Mouse (Mus musculus) right cerebral cortex, postnatal 25 days (tissue): ENCODE results near the gene Slc6a6.

Experiments
- DNase-seq: peaks from one replicate; pipeline ENCODE4 v3.0.0; 2022

The Slc6a6 gene

DNA sequence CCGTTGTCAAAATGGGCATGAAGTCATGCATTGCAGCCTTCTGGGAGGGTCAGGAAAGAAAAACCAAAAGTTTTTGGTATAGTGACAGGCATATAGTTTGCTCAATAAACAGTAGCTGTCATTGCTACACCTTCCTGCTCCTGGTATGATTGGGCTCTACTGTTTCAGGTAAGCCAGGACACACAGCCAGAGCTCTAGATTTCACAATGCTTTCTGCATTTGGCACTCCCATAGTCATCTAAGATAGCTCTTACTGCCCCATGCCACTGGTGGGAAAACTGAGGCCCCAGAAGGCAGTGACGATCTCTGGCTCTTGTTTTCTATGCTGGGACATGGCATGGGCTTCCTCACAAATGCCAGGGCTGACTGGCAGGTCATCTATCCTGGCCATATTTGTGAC, 19.6 kb downstream of the Slc6a6 start:
- no peak for DNase-seq

DNA sequence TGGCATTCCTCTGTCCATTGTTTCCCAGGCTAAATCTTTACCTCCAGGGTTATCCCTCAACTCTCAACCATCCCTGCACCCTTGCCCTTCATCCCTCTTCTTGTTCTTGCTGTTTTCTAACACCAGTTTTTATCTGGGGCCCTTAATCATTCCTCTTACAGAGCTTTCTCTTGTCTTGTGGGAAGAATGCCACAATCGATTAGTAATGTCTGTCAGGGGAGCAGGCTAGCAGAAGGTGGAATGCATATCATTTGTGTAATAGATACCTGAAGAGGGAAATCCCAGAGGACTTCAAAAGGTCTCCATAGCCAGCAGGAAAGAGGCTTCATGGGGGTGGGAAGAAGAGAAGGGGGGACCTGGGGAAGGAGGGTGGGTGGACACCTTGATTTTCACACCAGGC, 20.6 kb downstream of the Slc6a6 start:
- DNase-seq: no peak

DNA sequence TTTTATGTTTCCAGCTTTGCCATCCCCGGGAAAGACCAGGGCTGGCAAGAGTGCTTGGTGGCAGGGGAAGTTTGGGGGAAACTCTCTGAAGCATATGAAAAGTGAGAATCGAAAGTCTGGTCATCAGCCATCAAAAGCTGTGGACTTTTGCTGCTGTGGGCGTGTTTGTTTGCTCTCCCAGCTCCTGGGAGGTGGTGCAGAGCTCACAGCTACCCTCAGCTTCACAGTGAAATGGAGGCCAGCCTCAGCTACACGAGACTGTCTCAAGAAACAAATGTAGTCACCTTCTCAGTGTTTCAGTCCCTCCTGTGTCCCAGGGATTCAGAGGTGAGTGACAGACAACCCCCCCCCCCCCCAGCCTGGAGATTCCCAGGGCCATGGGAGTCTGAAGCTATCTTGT, 21.8 kb downstream of the Slc6a6 start:
- no peak for DNase-seq

DNA sequence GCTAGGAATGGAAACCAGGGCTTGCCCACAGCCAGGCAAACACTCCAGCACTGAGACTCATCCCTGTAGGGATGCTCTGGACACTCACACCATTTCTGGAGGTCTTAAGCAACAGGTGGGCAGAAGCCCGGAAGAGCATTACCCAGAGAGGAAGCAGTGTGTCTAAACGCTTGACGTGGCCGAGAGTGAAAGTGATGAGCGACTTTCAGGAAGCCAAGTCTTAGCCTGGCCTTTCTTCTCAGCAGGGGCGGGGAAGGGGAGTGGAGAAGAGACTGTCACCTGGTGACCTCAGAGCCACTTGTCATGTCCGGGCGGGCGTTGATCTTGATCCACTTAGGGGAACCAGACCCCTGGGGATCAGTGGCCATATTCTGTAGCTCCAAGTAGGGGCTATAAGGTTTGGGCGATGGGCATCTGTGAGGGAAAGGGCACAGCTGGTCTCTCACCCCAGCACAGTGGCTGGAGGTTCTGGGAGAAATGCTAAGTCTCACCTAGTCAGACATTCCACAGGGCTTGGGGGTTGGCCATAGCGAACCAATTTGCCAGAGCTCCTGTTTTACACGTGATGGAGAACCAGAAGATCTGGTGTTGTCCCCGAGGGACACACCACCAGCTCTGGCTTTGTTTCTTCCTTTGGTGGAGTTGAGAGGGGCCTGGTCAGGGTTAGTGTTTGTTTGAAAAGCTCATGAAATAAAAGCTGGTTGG, 22.4 kb downstream of the Slc6a6 start:
- no peak for DNase-seq

DNA sequence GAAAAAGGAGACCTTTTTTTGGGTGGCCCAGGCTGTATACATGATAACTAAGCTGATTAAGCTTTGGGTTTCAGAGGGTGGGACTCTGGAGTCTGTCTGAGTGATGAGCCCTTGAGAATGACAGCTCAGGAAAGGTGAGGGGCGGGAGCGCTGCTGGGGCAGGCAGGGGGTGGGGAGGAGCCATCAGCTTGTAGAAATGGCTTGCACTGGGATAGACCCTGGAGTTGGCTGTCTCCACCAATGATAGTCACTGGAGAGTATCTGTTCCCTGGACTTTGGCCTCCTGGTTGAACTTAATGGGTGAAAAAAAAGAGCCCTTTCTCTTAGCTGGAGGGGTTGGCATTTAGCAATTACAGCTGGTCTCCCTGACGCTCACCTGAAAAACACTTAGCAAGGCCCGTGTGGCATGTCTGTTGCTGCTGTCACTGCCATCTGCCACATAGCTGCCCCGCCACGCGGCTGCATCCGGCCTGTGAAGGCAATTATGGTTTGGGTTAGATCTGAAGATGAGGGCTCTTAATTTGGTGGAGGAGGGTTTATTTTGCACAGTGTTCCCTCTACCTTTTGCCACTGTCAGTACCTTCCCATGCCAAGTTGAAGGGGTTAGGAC, 23.5 kb downstream of the Slc6a6 start:
- no peak for DNase-seq

DNA sequence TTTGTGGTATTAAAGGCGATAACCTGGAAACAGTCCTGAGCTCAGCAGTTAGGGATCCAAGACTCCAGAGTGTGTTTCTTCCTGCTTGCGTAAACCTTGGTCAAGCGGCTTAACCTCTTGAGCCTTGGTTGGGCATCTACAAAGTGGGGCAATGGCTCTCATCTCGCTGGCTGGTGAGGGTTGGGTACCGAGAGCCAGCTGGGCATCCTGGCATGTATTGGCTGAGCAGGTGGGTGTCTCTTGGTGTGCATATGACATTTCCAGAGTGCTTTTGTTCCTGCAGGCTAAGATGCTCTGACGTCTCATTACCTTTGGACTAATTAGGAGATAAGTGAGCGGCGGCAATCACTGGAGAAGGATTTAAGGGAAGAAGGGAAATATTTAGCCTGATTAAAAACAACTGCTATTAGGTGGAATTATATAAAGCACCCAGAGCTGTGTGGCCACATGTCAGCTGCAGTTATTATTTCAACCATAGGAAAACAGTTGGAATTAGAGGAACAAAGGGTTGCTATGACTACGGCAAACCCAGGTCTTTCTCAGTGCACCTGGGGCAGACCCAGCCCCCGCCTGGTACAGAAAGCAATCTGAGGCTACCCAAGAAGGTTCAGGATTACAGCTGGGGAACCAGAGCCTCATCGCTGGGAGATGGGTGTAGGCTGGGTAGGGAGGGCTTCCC, 24.2 kb downstream of the Slc6a6 start:
- DNase-seq: no peak

DNA sequence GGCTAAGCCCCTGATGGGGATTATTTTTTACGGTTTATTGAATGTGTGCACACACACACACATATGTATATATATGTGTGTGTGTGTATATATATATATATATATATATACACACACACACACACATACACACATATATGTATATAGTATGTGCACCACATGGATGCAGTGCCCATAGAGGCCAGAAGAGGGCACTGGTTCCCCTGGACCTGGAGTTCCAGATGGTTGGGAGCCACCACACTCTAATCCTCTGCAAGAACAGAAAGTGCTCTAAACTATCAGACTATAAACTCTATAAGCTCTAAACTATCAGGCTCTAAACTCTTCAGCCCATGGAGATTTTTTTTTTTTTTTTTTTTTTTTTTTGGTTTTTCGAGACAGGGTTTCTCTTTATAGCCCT, 25.1 kb downstream of the Slc6a6 start:
- no peak for DNase-seq

DNA sequence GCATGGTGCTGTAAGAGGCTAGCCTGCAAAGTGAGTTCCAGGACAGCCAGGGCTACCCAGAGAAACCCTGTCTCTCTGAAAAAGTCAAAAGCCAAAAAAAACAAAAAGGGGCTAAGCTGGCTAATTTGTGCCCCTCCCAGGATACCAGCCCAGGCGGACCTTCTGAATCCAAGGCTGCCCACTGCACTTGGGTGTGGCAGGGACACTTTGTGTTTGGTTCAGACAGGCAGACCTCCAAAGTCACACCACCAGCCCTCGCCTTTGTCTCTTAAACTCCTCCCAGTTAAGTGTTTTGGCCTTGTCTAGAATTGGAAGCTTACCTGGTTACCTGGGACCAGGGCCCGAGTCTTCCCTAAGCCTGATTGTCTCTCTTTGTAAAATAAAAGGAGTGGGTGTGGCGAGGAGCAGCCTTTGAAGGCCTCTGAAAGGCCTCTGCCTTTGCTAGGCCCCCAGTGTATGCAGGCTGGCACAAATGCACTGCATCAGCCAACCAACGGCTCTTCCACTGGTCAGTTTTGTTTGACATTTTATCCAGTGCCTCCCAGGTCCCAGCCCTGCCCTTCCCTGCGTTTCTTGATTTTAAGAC, 26.6 kb downstream of the Slc6a6 start:
- no peak for DNase-seq

DNA sequence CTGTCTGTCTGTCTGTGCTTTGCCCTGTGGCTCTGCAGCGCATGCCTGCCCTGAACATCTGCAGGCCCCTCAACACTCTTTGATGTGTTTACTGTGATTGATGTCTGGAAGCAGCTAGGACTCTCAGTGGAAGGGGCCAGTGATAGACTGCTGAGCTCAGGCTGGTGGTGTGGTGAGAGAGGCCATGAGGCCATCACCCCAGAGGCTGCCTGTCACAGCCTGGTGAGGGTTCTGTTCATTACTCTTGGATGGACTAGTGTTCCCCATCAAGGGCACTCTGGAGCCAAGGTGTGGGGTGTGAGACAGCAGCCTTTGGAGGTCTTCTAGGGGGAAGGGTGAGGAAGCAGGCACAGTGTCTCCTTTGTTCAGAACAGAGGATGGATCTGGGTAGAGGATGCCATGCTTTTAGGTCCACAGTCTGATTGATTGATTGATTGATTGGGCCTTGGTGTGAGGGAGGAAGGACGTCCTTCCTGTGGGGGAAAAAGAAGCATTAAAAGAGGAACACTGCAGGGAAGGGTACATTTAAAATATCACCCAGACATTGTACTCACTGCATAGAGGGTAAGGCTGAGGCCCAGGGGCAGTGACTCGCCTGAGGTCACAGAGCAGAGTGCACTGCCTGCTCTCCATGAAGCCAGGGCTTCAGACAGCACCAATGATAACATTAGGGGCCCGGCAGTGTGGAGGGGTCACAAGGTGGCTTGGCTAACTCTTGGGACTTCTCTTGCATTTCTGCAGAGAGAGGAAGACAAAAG, 28.4 kb downstream of the Slc6a6 start:
- DNase-seq: no peak

DNA sequence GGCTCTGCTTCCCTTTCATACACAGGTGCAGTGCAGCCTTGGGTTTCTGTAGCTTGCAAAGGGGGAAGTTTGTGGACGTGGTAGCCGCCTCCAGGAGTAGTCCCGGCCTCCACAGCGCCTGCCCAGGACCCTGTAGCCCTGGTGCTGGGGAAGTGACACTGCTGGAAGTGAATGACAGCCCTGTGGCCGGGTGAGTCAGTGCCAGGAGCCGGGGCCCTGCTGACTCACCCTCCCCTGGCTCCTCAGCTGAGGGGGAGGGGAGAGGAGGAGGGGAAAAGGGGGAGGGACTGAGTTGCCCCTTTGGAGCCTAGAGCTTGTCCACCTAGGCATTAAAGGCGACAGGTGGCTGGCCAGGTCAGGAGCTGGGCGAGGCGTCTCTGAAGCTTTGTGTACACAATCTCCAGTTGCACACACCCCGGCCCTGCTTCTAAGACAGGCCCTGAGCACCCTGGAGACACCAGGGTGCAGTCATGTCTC, 29.0 kb downstream of the Slc6a6 start:
- peak; percentile 43 for DNase-seq

DNA sequence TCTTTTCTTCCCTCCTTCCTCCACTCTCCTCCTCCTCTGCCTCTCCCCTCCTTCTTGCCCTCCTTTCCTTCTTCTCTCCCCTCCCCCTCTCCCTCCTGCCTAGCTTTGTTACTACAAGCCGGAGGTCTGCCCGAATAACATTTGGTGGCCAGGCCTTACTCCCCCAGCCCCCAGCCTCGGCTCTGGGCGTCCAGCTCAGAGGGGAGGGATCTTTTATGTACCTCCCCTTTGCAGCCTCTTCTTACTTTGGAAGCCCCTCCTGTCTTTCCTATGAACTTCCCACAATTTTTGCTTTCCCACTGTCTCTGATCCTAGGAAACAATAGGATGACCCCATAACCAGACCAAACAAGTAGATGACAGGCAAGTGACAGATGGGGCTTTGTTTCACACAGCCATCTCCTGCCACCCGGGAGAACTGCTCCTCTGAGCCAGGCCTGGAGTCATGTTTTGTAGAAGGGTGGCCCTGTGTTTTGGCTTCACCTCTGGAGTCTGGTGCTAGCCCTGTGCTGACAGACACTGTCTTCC, 29.6 kb downstream of the Slc6a6 start:
- no peak for DNase-seq

DNA sequence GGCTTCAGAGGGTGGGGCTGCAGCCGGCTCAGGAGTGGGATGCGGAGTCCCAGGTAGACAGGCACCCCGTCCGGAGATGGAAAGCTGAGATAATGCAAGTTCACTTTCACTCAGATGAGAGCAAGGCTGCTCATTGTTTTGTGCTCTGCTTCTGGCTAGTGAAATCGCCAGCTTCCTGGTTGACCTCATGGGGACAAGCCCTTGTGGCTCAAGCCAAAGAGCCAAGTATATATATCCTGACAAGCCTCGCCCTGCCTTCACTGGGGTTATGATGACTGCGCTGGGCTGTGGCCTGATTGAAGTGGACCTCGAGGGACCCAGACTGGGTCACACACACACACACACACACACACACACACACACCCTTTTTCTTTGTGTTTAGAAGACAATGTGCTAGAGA, 31.2 kb downstream of the Slc6a6 start:
- DNase-seq: no peak

DNA sequence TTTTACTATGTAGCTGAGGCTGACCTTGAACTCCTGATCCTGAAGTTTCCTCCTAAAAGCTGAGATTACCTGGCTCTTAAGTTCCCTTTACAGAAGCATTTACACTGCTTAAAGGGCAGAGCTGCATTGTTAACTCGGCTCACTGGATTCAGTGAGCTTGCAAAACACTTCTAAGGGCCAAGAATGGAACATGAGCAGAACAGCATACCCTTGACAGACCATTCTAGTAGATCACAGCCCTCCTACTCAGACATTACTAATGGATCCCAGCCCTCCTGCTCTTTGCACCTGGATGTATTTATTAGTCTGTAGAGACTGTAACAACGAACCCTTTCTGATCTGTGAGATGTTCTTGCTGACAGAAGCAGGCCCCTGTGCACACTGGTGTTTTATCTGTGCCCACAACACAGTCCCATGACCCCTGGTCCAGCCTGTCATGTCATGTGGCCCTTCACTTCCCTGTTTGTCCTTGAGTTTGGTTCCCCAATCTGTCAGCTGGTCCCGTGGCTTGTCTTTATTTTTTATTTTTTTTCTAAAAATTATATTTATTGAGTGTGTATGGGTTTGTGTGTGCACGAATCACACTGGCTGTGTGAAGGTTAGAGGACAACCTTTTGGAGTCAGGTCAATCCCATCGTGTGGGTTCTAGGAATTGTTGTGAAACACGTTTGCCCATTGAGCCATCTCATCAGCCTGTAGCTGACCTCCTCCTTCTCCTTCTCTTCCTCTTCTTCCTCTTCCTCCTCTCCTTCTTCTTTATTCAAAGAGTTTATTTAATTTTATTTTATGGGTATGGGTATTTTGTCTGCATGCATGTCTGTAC, 32.3 kb downstream of the Slc6a6 start:
- DNase-seq: no peak

DNA sequence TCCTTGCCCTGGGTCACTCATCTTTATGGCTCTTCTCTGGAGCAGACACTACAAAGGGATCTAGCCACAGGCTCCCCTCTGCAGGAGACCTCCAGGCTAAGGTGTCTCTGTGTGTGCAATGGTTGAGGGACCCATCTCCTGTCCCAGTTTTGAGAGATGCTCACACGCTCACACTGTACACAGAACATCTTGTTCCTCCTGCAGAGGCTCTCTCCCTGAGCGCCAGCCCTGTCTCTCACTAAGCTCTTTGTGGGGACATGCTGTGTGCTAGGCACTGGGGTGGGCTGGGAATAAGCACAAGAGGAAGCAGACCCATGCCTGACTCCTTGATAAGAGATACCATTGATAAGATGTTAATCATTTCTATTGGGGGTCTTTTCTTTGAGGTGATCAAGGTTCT, 34.2 kb downstream of the Slc6a6 start:
- no peak for DNase-seq

DNA sequence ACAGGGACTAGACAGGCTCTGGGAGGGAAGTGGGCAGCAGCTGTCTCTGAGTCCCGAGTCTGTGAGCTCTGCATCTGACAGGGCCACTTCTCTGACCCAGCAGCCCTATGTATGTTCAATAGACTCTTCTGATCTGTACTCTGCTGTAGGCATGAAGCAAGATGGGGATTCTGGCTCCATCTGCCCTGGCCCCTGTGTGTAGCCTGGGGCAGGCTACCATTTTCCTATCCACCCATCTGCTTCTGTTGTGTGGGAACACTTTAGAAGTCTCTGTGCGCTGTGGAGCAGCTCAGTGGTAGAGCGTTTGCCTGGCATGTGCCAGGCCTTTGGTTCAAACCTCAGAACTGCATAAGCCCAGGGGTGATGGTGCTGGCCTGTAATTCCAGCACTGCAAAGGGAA, 34.8 kb downstream of the Slc6a6 start:
- no peak for DNase-seq

DNA sequence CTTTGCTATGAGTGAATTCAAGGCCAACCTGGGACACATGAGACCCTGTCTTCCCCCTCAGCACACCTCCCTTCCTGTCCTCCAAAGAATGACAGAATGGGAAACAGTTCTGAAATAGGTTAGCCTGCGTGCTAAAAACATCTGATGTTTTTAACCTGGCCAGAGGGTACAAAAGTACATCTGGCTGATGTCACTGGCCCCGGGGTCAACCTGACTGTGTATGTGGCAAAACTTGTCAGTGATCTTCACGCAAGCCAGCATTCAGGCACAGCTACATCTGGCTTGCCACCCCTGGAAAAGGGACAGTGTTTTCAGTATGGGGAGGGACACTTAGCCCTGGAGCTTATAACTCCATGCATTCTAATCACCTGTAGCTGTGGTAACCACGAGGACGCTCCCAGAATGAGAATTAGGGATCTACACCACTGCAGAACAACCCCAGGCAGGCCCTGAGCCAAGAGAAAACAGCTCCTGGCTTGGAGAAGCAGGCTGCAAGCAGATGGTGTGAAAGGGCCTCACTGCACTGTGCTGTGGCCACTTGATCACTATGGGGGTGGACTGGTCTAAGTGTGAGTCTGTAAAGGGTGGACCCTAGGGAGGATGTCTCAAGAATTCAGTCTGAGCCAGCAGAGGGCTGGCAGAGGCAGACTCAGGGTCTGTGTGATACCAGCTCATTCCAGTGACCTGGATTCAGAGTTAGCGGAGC, 35.3 kb downstream of the Slc6a6 start:
- DNase-seq: peak; percentile 71

DNA sequence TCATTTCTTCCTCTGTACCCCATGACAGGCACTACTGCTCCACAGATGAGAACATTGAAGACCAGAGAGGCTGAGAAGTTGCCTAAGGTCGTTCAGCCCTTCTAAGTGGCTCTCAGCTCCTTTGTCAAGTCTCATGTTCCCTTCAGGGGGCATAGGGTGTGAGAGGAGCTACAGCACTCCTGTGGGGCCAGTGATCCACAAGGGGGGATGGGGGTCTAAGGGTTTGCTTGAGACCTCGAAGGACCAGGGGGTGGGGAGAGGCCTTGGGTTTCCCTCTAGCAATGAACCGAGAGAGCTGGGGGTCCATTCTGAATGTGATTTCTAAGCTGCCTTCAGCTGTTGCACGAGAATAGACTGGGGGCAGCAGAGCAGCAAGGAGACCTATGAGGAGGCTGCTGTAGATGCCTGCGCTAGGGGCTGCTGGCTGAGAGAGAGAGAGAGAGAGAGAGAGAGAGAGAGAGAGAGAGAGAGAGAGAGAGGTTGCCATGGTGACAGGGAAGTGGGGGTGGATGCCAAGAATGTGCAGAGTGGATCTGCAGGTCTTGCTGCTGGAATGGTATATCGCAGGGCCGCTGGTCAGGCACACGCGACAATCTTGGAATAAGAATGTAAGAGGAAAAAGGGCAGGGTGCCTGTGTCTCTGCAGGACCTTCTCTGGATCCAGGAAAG, 36.1 kb downstream of the Slc6a6 start:
- DNase-seq: peak; percentile 66

DNA sequence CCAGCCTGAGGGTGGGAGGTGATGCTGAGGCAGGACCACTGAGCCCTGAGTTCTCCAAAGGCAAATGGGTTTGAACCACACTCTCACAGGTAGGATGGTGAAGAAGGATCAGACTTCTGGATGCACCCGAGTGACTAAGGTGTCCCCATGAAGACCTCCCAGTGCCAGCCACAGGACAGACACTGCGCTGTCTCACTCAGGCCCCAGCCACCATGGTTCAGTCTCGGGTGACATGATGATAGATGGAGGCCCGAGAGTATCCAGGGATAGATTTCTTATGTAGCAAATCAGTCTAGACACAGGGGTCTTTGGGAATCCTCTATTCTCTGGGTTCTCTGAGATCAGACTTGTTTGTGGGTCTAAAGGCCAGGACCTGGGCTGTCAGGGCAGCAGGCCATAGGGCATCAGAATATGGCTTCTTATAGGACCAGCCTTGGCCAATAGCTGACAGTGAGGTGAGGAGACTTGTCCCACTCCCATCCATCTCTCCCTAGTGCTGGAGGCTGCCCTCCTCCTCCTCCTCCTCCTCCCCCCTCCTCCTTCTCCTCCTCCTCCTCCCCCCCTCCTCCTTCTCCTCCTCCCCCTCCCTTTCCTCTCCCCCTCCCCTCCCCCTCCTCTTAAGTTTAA, 36.8 kb downstream of the Slc6a6 start:
- no peak for DNase-seq

DNA sequence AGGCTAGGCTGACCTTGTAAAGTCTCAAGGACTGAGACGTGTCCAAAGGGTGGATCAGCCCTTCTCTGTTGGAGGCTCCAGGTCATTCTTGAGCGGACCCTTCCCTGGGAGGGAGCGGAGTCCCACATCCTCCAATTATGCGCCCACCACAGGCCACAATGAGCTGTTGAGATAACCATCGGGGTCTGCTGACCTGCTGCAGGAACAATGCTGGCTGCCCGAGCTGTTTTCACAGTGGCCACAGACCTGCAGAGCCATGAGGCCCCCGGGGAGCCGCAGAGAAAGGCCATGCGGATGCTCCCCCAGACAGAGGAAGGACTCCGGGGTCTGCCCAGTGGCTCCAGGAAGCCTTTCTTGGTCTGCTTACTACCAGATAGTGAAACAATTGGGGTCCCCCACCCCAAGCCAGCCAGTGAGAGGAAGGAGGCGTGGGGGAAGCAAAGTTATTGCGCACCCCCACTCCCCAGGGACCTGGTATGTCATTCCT, 37.4 kb downstream of the Slc6a6 start:
- DNase-seq: no peak

DNA sequence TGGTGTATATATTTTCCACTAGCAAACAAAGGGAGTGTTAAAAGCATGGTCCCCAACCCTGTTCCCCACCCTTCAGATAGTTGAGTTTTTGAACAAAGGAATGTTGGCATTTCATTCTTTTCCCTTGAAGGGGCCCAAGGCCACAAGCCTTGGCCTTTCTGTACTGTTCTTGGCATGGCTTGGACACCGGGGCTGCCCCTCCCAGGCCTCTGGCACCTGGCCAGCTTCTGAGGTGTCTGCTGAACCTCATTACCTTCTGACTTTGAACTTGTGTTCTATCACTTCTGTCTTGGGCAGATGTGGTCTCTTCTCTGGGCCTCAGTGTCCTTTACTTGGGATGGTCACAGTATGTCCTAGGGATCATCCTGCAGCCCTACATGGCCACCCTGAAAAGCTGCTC, 43.5 kb downstream of the Slc6a6 start:
- no peak for DNase-seq
